In the genomic region with DNA sequence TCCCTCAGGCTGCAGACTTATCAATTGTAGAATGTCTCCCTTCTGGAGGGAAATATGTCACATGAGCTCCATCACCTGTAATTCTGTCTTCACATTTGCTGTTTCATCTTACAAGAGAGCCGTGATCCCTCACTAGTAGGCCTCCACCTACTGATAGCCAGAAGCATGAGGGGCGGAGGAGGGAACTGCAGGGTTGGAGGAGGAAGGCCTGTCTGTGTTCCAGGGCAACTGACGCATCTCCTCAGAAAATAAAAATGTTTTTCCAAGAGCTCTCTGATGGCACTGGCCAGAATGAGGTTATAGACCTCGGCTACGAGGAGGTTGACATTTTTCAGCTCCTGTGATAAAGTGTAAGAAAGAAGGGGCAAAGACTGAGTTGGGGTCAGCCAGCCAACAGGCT, we compare ENCODE assay signal across 16 mouse cellular contexts.
"Had no signal": no experiment of that assay in that cellular context is flagged by ENCODE, and none has a peak within 500 bp of the region (broad histone marks: within the 10 kb centered on the region; RNA-seq: fewer than 3 reads in every experiment).

No protein-coding gene starts in this region.

- H3K27ac ChIP-seq: neural tube, embryonic 13.5 days; neural tube, embryonic 15.5 days; stomach, embryonic 15.5 days; stomach, postnatal 0 days had no signal

- H3K27me3 ChIP-seq: neural tube, embryonic 13.5 days; neural tube, embryonic 15.5 days; stomach, embryonic 15.5 days had no signal

- H3K4me1 ChIP-seq: neural tube, embryonic 13.5 days; stomach, embryonic 15.5 days had no signal

- H3K9me3 ChIP-seq: neural tube, embryonic 13.5 days; neural tube, embryonic 15.5 days; stomach, embryonic 15.5 days had no signal

- H3K36me3 ChIP-seq: neural tube, embryonic 13.5 days; neural tube, embryonic 15.5 days; stomach, embryonic 15.5 days had no signal

- H3K9ac ChIP-seq: neural tube, embryonic 13.5 days; neural tube, embryonic 15.5 days; stomach, embryonic 15.5 days had no signal

- H3K4me3 ChIP-seq: neural tube, embryonic 13.5 days; neural tube, embryonic 15.5 days; stomach, embryonic 15.5 days had no signal

- DNase-seq: retina, postnatal 1 day; right cerebral cortex, adult 18-20 months; right cerebral cortex, postnatal 14 days; right cerebral cortex, postnatal 25 days; right cerebral cortex, postnatal 4 days; spleen, adult 18-20 months; thymus, adult 18-20 months; thymus, adult 2 months; thymus, postnatal 14 days; thymus, postnatal 25 days; thymus, postnatal 36 days; thymus, postnatal 4 days had no signal
